In genomic region chrX:56661143-56661542, GRCm38 (mm10) we compare ENCODE assay signal across 32 mouse cellular contexts.
"Had no signal": no experiment of that assay in that cellular context is flagged by ENCODE, and none has a peak within 500 bp of the region (broad histone marks: within the 10 kb centered on the region; RNA-seq: fewer than 3 reads in every experiment).

No protein-coding gene starts in this region.

- H3K9ac ChIP-seq: heart, embryonic 12.5 days; heart, embryonic 13.5 days; heart, embryonic 15.5 days; hindbrain, embryonic 12.5 days; hindbrain, embryonic 13.5 days; hindbrain, embryonic 14.5 days; hindbrain, embryonic 15.5 days; intestine, embryonic 15.5 days had no signal

- H3K9me3 ChIP-seq: heart, embryonic 10.5 days; heart, embryonic 12.5 days; heart, embryonic 13.5 days; heart, embryonic 15.5 days; hindbrain, embryonic 10.5 days; hindbrain, embryonic 12.5 days; hindbrain, embryonic 13.5 days; hindbrain, embryonic 15.5 days; intestine, embryonic 15.5 days had no signal

- H3K27ac ChIP-seq: heart, embryonic 10.5 days; heart, embryonic 13.5 days; heart, embryonic 15.5 days; hindbrain, embryonic 10.5 days; hindbrain, embryonic 12.5 days; hindbrain, embryonic 13.5 days; hindbrain, embryonic 14.5 days; hindbrain, embryonic 15.5 days; hindbrain, postnatal 0 days; intestine, embryonic 15.5 days; kidney, postnatal 0 days; layer of hippocampus, adult 2 months; left cerebral cortex, adult 2 months had no signal

- DNase-seq: heart, postnatal 10 days; heart, postnatal 14 days; heart, postnatal 36 days; heart, postnatal 4 days; kidney, adult 11 months; kidney, adult 18-20 months; kidney, adult 8-10 months; kidney, postnatal 10 days; kidney, postnatal 14 days; kidney, postnatal 25 days; kidney, postnatal 36 days; kidney, postnatal 4 days; layer of hippocampus, adult 9-11 months; layer of hippocampus, postnatal 36 days had no signal

- H3K36me3 ChIP-seq: heart, embryonic 12.5 days; heart, embryonic 13.5 days; heart, embryonic 15.5 days; hindbrain, embryonic 12.5 days; hindbrain, embryonic 13.5 days; intestine, embryonic 15.5 days had no signal

- ATAC-seq: hindbrain, embryonic 16.5 days; hindbrain, postnatal 0 days; inflammation-experienced regulatory T-cells, adult 6 months; intestine, embryonic 15.5 days; intestine, embryonic 16.5 days; intestine, postnatal 0 days had no signal

- H3K4me1 ChIP-seq: hindbrain, embryonic 12.5 days; hindbrain, embryonic 13.5 days; hindbrain, embryonic 15.5 days; intestine, embryonic 15.5 days had no signal

- H3K27me3 ChIP-seq: heart, embryonic 12.5 days; heart, embryonic 13.5 days; heart, embryonic 15.5 days; hindbrain, embryonic 12.5 days; hindbrain, embryonic 13.5 days; hindbrain, embryonic 15.5 days; intestine, embryonic 15.5 days had no signal

- H3K4me2 ChIP-seq: heart, embryonic 12.5 days; heart, embryonic 13.5 days; heart, embryonic 15.5 days; hindbrain, embryonic 12.5 days; hindbrain, embryonic 13.5 days; hindbrain, embryonic 14.5 days; hindbrain, embryonic 15.5 days; intestine, embryonic 15.5 days had no signal

- H3K4me3 ChIP-seq: heart, embryonic 10.5 days; heart, embryonic 12.5 days; heart, embryonic 13.5 days; heart, embryonic 15.5 days; hindbrain, embryonic 10.5 days; hindbrain, embryonic 12.5 days; hindbrain, embryonic 13.5 days; hindbrain, embryonic 15.5 days; intestine, embryonic 15.5 days; layer of hippocampus, adult 2 months; left cerebral cortex, adult 2 months had no signal
